Mouse (Mus musculus) thymus, adult 2 months (tissue): ENCODE measurements around the gene Rufy4. TPM values are rescaled to one million over a fixed set of nuclear protein-coding genes. Genes with fewer than 3 reads are reported as not detected.

Experiments
- DNase-seq: peaks from one replicate; pipeline ENCODE4 v3.0.0; 2021
- H3K27ac ChIP-seq: fragments of 200-500 bp; 2 replicates; pipeline ENCODE4 v1.5.1; 2012; ENCODE audit warnings: low read length, control low read depth; ENCODE audit not compliant: control insufficient read depth, insufficient read depth
- H3K27me3 ChIP-seq: fragments of 200-500 bp; 2 replicates; pipeline ENCODE4 v1.6.1; 2012; ENCODE audit warnings: mild to moderate bottlenecking, low read length, moderate library complexity, mixed read lengths; ENCODE audit not compliant: control insufficient read depth, insufficient read depth
- H3K36me3 ChIP-seq: fragments of 200-500 bp; 2 replicates; pipeline ENCODE4 v1.6.1; 2012; ENCODE audit warnings: mild to moderate bottlenecking, low read length, moderate library complexity; ENCODE audit not compliant: control insufficient read depth, insufficient read depth
- H3K4me1 ChIP-seq: fragments of 200-500 bp; replicated peaks from 2 replicates; pipeline ENCODE4 v1.6.1; 2012; ENCODE audit warnings: low read length; ENCODE audit not compliant: control insufficient read depth, insufficient read depth
- H3K4me3 ChIP-seq: fragments of 200-500 bp; 2 replicates; pipeline ENCODE4 v1.5.1; 2012; ENCODE audit warnings: mild to moderate bottlenecking, low read length, control low read depth, moderate library complexity; ENCODE audit not compliant: control insufficient read depth, insufficient read depth
- CTCF ChIP-seq: fragments of 200-500 bp; IDR thresholded peaks from 2 replicates; pipeline ENCODE4 v1.5.1; 2012; ENCODE audit warnings: mild to moderate bottlenecking, control low read depth, low read length, moderate library complexity, borderline replicate concordance; ENCODE audit not compliant: control insufficient read depth, poor library complexity, insufficient read depth; ENCODE audit errors: extremely low read depth
- POLR2A ChIP-seq: fragments of 200-500 bp; IDR thresholded peaks from 2 replicates; pipeline ENCODE4 v1.6.1; 2012; ENCODE audit warnings: mild to moderate bottlenecking, low read length, control low read depth, moderate library complexity; ENCODE audit not compliant: control insufficient read depth, poor library complexity, insufficient read depth; ENCODE audit errors: extremely low read depth
- WGBS: fragments of 180-500 bp; shearing (Covaris S2); methylation state at CpG from one replicate; pipeline ENCODE4 v1.1.7; 2018; 5-methylcytosine and 5-hydroxymethylcytosine counted together
- polyA plus RNA-seq: library from polyadenylated mRNA; depleted of rRNA; stranded (reverse); fragments of >200 nt; gene quantifications from 2 replicates; pipeline ENCODE4 v1.2.3, GENCODE M21; 2012

The Rufy4 gene
- polyA plus RNA-seq, 1 experiment, result 0.49 TPM

- Histone ChIP-seq H3K4me3 (no peak overlapping the region), H3K4me1 (peaks cover 6% of the 10 kb centered on the region), H3K27ac (peak overlapping the region; percentile 47; the same call in 1 of the 2 replicates), H3K36me3 (no peaks in the 10 kb centered on the region), H3K27me3 (no peaks in the 10 kb centered on the region)
- DNase-seq, result no peak
- 19% methylated on average over 3 of the region's 3 CpGs for WGBS
- no peak for TF ChIP-seq CTCF
- no peak for TF ChIP-seq POLR2A
These were observed 53.3 kb downstream of the Rufy4 start for GRCm38 (mm10) chr1:74178618-74179017.

- no peak for DNase-seq
- Histone ChIP-seq H3K27ac (no peak overlapping the region), H3K4me1 (peaks cover 6% of the 10 kb centered on the region), H3K36me3 (no peaks in the 10 kb centered on the region), H3K27me3 (no peaks in the 10 kb centered on the region), H3K4me3 (no peak overlapping the region)
- 41% methylated on average over 9 of the region's 9 CpGs for WGBS
- TF ChIP-seq CTCF (no peak), POLR2A (no peak)
These were observed 54.5 kb downstream of the Rufy4 start for GRCm38 (mm10) chr1:74179624-74180408.

GRCm38 (mm10) chr1:74181462-74181861, 56.1 kb downstream of the Rufy4 start:
- TF ChIP-seq CTCF (no peak), POLR2A (no peak)
- peaks cover 6% of the 10 kb centered on the region for H3K4me1 ChIP-seq

GRCm38 (mm10) chr1:74183006-74183405, 57.7 kb downstream of the Rufy4 start:
- no peak overlapping the region for H3K4me3 ChIP-seq
- H3K36me3 ChIP-seq, result no peaks in the 10 kb centered on the region
- no peak for DNase-seq
- H3K27ac ChIP-seq, result no peak overlapping the region
- peaks cover 6% of the 10 kb centered on the region for H3K4me1 ChIP-seq
- no peaks in the 10 kb centered on the region for H3K27me3 ChIP-seq
- 73% methylated on average over 2 of the region's 2 CpGs for WGBS
- no peak for TF ChIP-seq POLR2A
- TF ChIP-seq CTCF, result no peak

More at GRCm38 (mm10) chr1:74181462-74181861, 56.1 kb downstream of the Rufy4 start:
- WGBS, result 49% methylated on average over 2 of the region's 2 CpGs
- DNase-seq, result no peak
- H3K27ac ChIP-seq, result no peak overlapping the region
- no peaks in the 10 kb centered on the region for H3K36me3 ChIP-seq
- H3K4me3 ChIP-seq, result no peak overlapping the region
- H3K27me3 ChIP-seq, result no peaks in the 10 kb centered on the region

GRCm38 (mm10) chr1:74190471-74190870, 65.1 kb downstream of the Rufy4 start:
- no peak for DNase-seq
- 94% methylated on average over 7 of the region's 7 CpGs for WGBS

GRCm38 (mm10) chr1:74192711-74193110, 67.4 kb downstream of the Rufy4 start:
- no peak for DNase-seq
- no peak overlapping the region for H3K27ac ChIP-seq
- WGBS, result 95% methylated on average over 2 of the region's 2 CpGs
- H3K27me3 ChIP-seq, result no peaks in the 10 kb centered on the region
- TF ChIP-seq POLR2A (no peak), CTCF (no peak)
- H3K36me3 ChIP-seq, result no peaks in the 10 kb centered on the region
- H3K4me1 ChIP-seq, result no peaks in the 10 kb centered on the region; the same call in 1 of the 2 replicates
- H3K4me3 ChIP-seq, result no peak overlapping the region

More at GRCm38 (mm10) chr1:74190471-74190870, 65.1 kb downstream of the Rufy4 start:
- H3K4me3 ChIP-seq, result no peak overlapping the region
- no peak overlapping the region for H3K27ac ChIP-seq
- H3K27me3 ChIP-seq, result no peaks in the 10 kb centered on the region
- H3K36me3 ChIP-seq, result no peaks in the 10 kb centered on the region
- no peak for TF ChIP-seq POLR2A
- no peak for TF ChIP-seq CTCF
- no peaks in the 10 kb centered on the region; the same call in 1 of the 2 replicates for H3K4me1 ChIP-seq

GRCm38 (mm10) chr1:74194445-74194844, 69.1 kb downstream of the Rufy4 start, which contains the start of gene Cxcr1:
TSS of gene Cxcr1 (minus strand) at chr1:74194631.
- WGBS, result 54% methylated on average over 8 of the region's 8 CpGs
- Histone ChIP-seq H3K27me3 (no peaks in the 10 kb centered on the region), H3K36me3 (no peaks in the 10 kb centered on the region), H3K27ac (no peak within 1 kb of the TSS), H3K4me3 (no peak within 1 kb of the TSS), H3K4me1 (no peaks in the 10 kb centered on the region; the same call in 1 of the 2 replicates)
- no peak for TF ChIP-seq CTCF
- no peak for TF ChIP-seq POLR2A
- no peak for DNase-seq
